Mouse (Mus musculus) heart, embryonic 11.5 days (tissue): ENCODE results near the gene Gpr171. TPM values are rescaled to one million over a fixed set of nuclear protein-coding genes. Genes with fewer than 3 reads are reported as not detected.

Experiments
- ATAC-seq: fragments of 200-750 bp; cut with Nextera tagmentation; replicated peaks from 2 replicates; pipeline ENCODE4 v1.8.0; 2017; ENCODE audit warnings: moderate library complexity; ENCODE audit not compliant: insufficient number of reproducible peaks, low FRiP score, low TSS enrichment
- H3K27ac ChIP-seq: fragments of 300-500 bp; sonication (generic); 2 replicates; pipeline ENCODE4 v1.5.1; 2014; ENCODE audit warnings: mild to moderate bottlenecking, low read depth, low read length
- H3K27me3 ChIP-seq: fragments of 300-500 bp; sonication (generic); 2 replicates; pipeline ENCODE4 v1.6.1; 2014; ENCODE audit warnings: mild to moderate bottlenecking, low read length, mixed read lengths; ENCODE audit not compliant: control insufficient read depth, insufficient read depth
- H3K36me3 ChIP-seq: fragments of 300-500 bp; sonication (generic); 2 replicates; pipeline ENCODE4 v1.6.1; 2014; ENCODE audit warnings: mild to moderate bottlenecking, low read length, moderate library complexity, mixed read lengths; ENCODE audit not compliant: control insufficient read depth, insufficient read depth
- H3K4me1 ChIP-seq: fragments of 300-500 bp; sonication (generic); 2 replicates; pipeline ENCODE4 v1.6.1; 2014; ENCODE audit warnings: low read length; ENCODE audit not compliant: control insufficient read depth, insufficient read depth
- H3K4me2 ChIP-seq: fragments of 300-500 bp; sonication (generic); 2 replicates; pipeline ENCODE4 v1.6.1; 2014; ENCODE audit warnings: mild to moderate bottlenecking, moderate library complexity
- H3K4me3 ChIP-seq: fragments of 300-500 bp; sonication (generic); 2 replicates; pipeline ENCODE4 v1.5.1; 2014; ENCODE audit warnings: low read depth, low read length
- H3K9ac ChIP-seq: fragments of 300-500 bp; sonication (generic); 2 replicates; pipeline ENCODE4 v1.6.1; 2014; ENCODE audit warnings: mild to moderate bottlenecking, low read depth, low read length, moderate library complexity
- H3K9me3 ChIP-seq: fragments of 300-500 bp; sonication (generic); replicated peaks from 2 replicates; pipeline ENCODE4 v1.6.1; 2016; ENCODE audit warnings: low read length; ENCODE audit not compliant: control insufficient read depth
- WGBS: fragments of 180-500 bp; shearing (Covaris S2); extraction: QIAGEN DNeasy Blood & Tissue Kit; methylation state at CpG from one replicate; pipeline ENCODE4 v1.1.7; 2014; ENCODE audit not compliant: insufficient replicate concordance; 5-methylcytosine and 5-hydroxymethylcytosine counted together
- polyA plus RNA-seq: library from polyadenylated mRNA; unstranded; fragments of >200 nt; fragmentation: Nextera tagmentation; extraction: Ambion mirVana; gene quantifications from 2 replicates; pipeline ENCODE4 v1.2.1, GENCODE M21; 2014

The Gpr171 gene
- polyA plus RNA-seq, 1 experiment from 2014 or later, result 1.3 TPM

DNA sequence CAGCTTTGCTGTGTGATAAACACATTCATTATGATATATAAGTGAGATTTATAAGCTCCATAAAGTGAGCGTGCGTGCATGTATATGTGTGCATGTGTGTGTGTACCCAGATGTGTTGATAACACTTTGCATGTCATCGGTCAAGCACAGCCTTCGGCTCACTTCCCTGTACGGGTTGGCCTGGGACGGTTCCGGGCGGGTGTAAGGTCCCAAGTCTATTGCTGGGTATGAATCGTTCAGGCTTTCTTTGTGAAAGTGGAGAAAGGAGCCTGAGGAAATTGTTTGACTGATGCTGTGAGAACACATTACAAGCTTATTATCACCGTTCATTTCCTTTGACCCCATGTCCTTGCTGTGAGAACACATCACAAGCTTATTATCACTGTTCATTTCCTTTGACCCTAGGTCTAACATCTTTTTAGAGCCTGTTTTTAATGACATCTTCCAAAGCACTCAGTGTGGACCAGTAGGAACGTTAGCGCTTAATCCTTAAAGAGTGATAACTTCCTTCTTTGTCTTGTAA, 37.4 kb upstream of the Gpr171 start:
- Histone ChIP-seq H3K4me3 (no peak overlapping the region), H3K9me3 (no peaks in the 10 kb centered on the region), H3K27me3 (0 out of 2 replicates have a peak, but pooled peaks cover 3% of the 10 kb centered on the region), H3K36me3 (no peaks in the 10 kb centered on the region), H3K27ac (no peak overlapping the region), H3K4me1 (peaks cover 13% of the 10 kb centered on the region; the same call in 1 of the 2 replicates), H3K4me2 (no peak overlapping the region), H3K9ac (no peak overlapping the region)
- 64% methylated on average over 12 of the region's 12 CpGs for WGBS
- no peak for ATAC-seq

DNA sequence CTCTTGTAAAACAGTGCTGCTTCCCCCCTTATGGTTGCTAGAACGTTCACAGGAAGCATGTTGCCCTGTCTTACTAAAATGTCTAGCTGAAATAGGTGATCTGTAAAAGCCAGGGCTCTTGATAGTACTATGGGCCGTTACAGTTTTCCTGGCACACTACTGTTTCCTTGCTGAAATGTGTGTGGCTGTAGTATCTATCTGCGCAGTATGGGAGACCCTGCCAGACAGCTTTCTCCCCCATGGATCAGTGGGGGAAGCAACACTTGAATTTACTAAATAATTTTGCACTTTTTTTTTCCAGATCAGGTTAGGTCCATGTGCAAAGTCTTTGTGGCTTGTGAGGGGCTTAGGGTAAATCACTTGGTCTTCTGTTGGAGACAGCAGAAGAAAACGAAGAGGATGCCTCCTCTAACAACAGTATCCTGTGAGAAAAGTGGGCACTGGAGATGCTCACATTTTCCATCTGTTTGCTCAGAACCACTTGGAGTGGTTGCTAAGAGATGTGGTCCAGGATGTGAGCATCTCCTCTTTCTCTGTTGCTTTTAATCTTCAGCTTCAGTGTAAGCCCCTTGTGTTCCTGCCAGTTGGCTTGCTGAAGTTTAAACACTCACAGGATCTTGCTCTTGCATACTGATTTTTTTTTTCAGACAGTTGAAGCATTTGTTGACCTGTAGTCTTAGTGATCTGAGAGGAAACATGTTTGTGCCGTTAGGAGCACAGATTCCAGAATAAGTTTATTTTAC, 34.5 kb upstream of the Gpr171 start:
- Histone ChIP-seq H3K9me3 (no peaks in the 10 kb centered on the region), H3K4me2 (no peak overlapping the region), H3K36me3 (no peaks in the 10 kb centered on the region), H3K27me3 (0 out of 2 replicates have a peak, but pooled peaks cover 3% of the 10 kb centered on the region), H3K9ac (no peak overlapping the region), H3K4me3 (no peak overlapping the region), H3K27ac (no peak overlapping the region), H3K4me1 (0 out of 2 replicates have a peak, but pooled peaks cover 7% of the 10 kb centered on the region)
- ATAC-seq, result no peak
- 70% methylated on average over 5 of the region's 5 CpGs for WGBS

DNA sequence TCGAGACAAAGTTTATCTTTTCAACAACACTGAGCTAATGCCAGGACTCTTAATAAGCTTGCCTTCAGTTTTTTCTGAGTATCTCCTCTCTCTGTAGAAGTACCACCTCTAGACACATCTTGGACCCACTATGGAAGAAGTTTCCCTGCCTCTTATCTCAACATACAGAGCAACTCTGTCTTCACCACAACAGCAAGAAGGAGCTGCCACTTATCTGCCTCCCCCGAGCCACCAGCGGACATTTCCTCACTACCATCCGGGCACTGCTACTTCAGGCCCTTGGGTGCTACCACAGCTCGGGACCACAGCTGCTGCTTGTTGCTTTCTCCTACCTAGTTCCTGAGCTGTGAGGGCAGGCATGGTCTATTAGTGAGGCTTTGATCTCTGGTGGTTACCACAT, 31.6 kb upstream of the Gpr171 start:
- 33% methylated on average over 5 of the region's 5 CpGs for WGBS
- Histone ChIP-seq H3K9ac (no peak overlapping the region), H3K4me2 (no peak overlapping the region), H3K4me1 (0 out of 2 replicates have a peak, but pooled peaks cover 6% of the 10 kb centered on the region), H3K27me3 (0 out of 2 replicates have a peak, but pooled peaks cover 5% of the 10 kb centered on the region), H3K9me3 (no peaks in the 10 kb centered on the region), H3K27ac (no peak overlapping the region), H3K4me3 (no peak overlapping the region), H3K36me3 (no peaks in the 10 kb centered on the region)
- ATAC-seq, result no peak

DNA sequence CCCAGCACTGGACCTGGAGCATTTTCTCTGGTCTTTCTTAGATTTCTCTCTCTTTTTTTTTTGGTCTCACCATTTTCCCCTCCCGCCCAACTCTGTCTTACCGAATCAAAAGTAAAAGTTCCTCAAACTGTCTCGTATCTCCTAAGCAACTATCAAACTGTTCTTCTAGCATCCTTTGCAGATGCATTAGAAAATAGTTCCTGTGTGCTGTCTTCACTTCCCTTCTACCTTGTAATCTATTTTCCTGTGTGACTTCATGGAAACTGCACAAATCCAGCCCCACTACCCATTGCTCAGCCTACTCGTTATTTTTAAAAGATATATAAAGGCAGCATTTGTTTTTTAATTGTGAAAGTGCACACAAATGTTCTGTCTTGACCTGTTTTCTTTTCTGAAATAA, 30.3 kb upstream of the Gpr171 start:
- no peaks in the 10 kb centered on the region for H3K9me3 ChIP-seq
- H3K4me2 ChIP-seq, result no peak overlapping the region
- H3K27me3 ChIP-seq, result 0 out of 2 replicates have a peak, but pooled peaks cover 5% of the 10 kb centered on the region
- no peaks in the 10 kb centered on the region for H3K36me3 ChIP-seq
- WGBS, result 71% methylated on average over 4 of the region's 4 CpGs
- H3K4me3 ChIP-seq, result no peak overlapping the region
- H3K27ac ChIP-seq, result no peak overlapping the region
- no peak for ATAC-seq
- H3K4me1 ChIP-seq, result 0 out of 2 replicates have a peak, but pooled peaks cover 6% of the 10 kb centered on the region
- H3K9ac ChIP-seq, result no peak overlapping the region

DNA sequence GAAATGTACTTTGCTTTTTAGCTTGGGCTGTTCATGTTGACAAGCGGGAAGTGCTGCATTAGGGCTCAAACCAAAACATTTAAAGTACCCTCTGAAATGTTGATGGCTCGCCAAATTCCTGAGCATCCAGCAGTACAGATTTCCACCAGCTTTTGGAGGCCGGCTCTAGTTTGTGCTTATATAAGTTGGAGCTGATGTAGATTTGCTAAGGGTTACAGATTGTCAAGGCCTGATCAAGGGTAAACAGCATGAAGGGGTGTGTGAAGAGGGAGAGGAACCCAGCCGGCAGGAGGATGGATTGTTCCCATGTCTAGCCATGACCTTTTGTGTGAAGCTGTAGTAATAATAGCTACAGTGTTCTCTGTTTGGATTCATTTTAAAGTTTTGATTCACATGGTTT, 29.5 kb upstream of the Gpr171 start:
- ATAC-seq, result no peak
- H3K9me3 ChIP-seq, result no peaks in the 10 kb centered on the region
- 0 out of 2 replicates have a peak, but pooled peaks cover 2% of the 10 kb centered on the region for H3K27me3 ChIP-seq
- WGBS, result 64% methylated on average over 4 of the region's 4 CpGs
- no peak overlapping the region for H3K4me3 ChIP-seq
- H3K27ac ChIP-seq, result no peak overlapping the region
- H3K9ac ChIP-seq, result no peak overlapping the region
- no peak overlapping the region for H3K4me2 ChIP-seq
- peaks cover 7% of the 10 kb centered on the region; the same call in 1 of the 2 replicates for H3K4me1 ChIP-seq
- no peaks in the 10 kb centered on the region for H3K36me3 ChIP-seq

DNA sequence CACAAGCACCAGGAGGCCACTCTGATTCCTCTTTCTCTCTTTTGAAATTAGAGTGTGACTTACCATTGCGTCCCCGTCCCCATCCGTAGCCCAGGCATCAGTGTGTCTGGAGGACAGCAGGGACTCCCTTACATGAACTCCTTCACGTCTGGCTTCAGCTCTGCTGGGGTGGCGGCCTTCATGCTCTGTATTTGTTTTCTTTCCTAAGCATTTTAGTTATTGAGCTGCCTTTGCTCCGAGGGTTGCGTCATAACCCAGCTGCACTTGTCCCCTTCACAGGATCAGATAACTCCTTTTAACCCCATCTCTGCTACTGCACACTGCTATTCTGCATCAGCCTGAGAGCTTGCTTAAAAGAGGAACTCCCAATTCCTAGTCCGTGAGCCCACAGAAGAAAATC, 28.8 kb upstream of the Gpr171 start:
- no peak overlapping the region for H3K9ac ChIP-seq
- no peaks in the 10 kb centered on the region for H3K36me3 ChIP-seq
- ATAC-seq, result no peak
- H3K9me3 ChIP-seq, result no peaks in the 10 kb centered on the region
- no peak overlapping the region for H3K27ac ChIP-seq
- 0 out of 2 replicates have a peak, but pooled peaks cover 2% of the 10 kb centered on the region for H3K27me3 ChIP-seq
- H3K4me3 ChIP-seq, result no peak overlapping the region
- H3K4me2 ChIP-seq, result no peak overlapping the region
- H3K4me1 ChIP-seq, result peaks cover 13% of the 10 kb centered on the region; the same call in 1 of the 2 replicates
- 56% methylated on average over 8 of the region's 8 CpGs for WGBS

DNA sequence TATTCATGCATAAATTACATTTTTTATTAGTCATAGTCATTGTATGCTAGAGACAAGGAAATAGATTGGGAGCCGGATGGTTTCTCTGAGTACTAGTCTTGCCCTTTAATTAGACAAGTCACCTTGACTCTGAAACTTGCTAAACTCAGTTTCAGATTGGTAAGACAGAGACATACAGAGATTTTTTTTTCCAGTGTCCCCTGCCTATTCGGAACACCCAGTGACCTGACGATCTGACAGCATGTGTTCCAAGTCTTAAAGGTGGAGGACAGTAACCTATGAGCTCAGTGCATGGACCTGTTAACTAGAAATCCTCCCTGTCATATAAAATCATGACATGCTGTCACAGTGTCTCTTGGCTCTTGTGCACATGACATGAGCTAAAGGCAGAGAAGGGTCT, 27.9 kb upstream of the Gpr171 start:
- WGBS, result 80% methylated on average over 3 of the region's 3 CpGs
- Histone ChIP-seq H3K9me3 (no peaks in the 10 kb centered on the region), H3K36me3 (no peaks in the 10 kb centered on the region), H3K4me1 (peaks cover 16% of the 10 kb centered on the region; the same call in 1 of the 2 replicates), H3K4me3 (no peak overlapping the region), H3K27ac (no peak overlapping the region), H3K27me3 (0 out of 2 replicates have a peak, but pooled peaks cover 2% of the 10 kb centered on the region), H3K9ac (no peak overlapping the region), H3K4me2 (no peak overlapping the region)
- ATAC-seq, result no peak

DNA sequence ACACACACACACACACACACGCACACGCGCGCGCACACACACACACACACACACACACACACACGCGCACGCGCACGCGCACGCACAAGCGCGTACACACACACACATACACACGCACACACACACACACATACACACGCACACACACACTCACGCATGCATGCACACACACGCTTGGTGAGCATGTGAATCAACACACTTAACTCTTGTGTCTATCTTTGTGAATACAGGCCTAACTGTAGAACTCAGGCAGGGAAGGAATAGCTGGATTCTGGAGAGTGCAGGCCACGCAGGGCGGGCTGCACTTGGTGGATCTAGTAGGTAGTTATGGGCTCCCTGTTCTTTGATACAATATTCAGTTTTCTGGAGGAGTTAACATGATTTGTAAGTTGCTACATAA, 27.1 kb upstream of the Gpr171 start:
- Histone ChIP-seq H3K27me3 (0 out of 2 replicates have a peak, but pooled peaks cover 2% of the 10 kb centered on the region), H3K9ac (no peak overlapping the region), H3K4me3 (no peak overlapping the region), H3K27ac (no peak overlapping the region), H3K9me3 (no peaks in the 10 kb centered on the region), H3K4me1 (peaks cover 16% of the 10 kb centered on the region; the same call in 1 of the 2 replicates), H3K36me3 (no peaks in the 10 kb centered on the region), H3K4me2 (no peak overlapping the region)
- no peak for ATAC-seq
- WGBS, result 90% methylated on average over 20 of the region's 20 CpGs
